Mouse (Mus musculus) embryonic fibroblast, embryonic 13.5 days (primary cell): ENCODE data around the gene Dhrs9.

Source experiments
- CTCF ChIP-seq: IDR thresholded peaks from 2 replicates; pipeline ENCODE4 v1.5.1; 2011; ENCODE audit warnings: mild to moderate bottlenecking, control low read depth, low read length, moderate library complexity, borderline replicate concordance; ENCODE audit not compliant: insufficient read depth
- POLR2A ChIP-seq: IDR thresholded peaks from 2 replicates; pipeline ENCODE4 v1.6.1; 2011; ENCODE audit warnings: low read depth, mild to moderate bottlenecking, control low read depth, low read length, moderate library complexity

DNA sequence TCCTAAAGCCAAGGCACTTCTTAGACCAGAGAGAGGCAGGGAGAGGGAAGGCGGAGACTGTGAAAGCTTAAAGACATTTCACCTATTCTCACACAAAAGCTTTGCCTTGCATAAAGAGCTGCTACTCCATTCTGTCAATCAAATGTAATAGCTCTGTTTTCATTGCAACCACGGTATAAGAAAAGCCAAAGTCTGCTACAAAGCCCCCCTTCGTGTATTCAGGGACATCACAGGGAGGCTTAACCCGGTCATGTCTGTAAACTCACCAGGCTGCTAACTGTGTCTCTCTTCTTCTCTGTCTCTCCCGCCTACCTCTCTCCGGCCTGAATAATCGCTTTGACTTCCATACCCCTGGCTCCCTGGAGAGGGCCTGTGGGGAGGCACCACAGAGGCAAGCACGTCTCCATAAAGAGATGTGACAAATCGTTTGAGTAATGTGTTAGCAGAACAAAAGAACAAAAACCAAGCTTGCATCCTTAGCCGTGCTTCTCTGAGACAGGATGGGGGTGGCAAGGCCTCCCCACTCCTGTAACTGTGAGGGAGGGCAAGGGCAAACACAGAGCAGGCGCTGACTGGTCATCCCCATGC lies 38.1 kb downstream of the Dhrs9 start:
- TF ChIP-seq CTCF (no peak), POLR2A (no peak)
